Mouse (Mus musculus): Measurements from ENCODE around the gene Sytl3. TPM values are rescaled to one million over a fixed set of nuclear protein-coding genes. Genes with fewer than 3 reads are reported as not detected.

Gene Sytl3
- total and polyA plus RNA-seq, 3 experiments = 0.16 to 0.34 (median 0.23) TPM

DNA sequence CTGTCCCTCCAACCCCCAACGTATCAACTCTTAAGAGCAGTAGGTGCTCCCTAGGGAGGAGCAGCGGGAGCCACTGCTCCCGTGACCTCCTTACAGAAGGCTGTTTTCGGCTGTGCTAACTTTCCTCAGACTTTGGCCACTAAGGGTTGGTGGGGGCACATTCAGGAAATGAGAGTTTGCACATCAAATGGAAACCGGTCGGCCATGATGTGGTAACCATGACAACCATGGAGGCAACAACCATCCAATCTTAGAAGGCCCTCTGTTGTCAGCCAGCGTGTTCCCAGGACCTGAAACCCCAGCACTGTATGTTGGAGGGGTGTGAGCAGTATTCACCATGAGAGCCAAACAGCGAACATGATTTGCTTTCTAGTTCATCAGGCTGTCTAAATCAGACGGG lies 116.3 kb downstream of the Sytl3 start:
- H3K36me3 ChIP-seq (ENCODE audit: control insufficient read depth, insufficient read depth, low read length) = no peaks in the 10 kb centered on the region
- WGBS = 84% methylated on average over 9 of the region's 9 CpGs
- TF ChIP-seq POLR2A (IDR thresholded peaks at IDR 0.05; ENCODE audit: insufficient read depth, low read depth, low read length) (no peak), CTCF (IDR thresholded peaks at IDR 0.05) (no peak), EP300 (IDR thresholded peaks at IDR 0.05; ENCODE audit: insufficient read depth, low read depth, low read length) (no peak)
- no peaks in the 10 kb centered on the region for H3K27me3 ChIP-seq (ENCODE audit: control insufficient read depth, insufficient read depth, low read length)
- no peak for DNase-seq
- H3K4me1 ChIP-seq (ENCODE audit: control insufficient read depth, insufficient read depth, low read length) = peaks cover 6% of the 10 kb centered on the region
- no peak overlapping the region for H3K27ac ChIP-seq
- no peak overlapping the region for H3K4me3 ChIP-seq
- H3K79me2 ChIP-seq (replicated peaks; ENCODE audit: control insufficient read depth, insufficient read depth, low read length) = peaks cover 4% of the 10 kb centered on the region; the same call in 1 of the 2 replicates
- intact Hi-C loops (cut with DNase I) = loop anchor here (5.0 kb wide), 2 partner anchors 33 to 122 kb away; no protein-coding TSS in a partner anchor
- no peak overlapping the region for H3K9ac ChIP-seq (ENCODE audit: low read depth, low read length)

DNA sequence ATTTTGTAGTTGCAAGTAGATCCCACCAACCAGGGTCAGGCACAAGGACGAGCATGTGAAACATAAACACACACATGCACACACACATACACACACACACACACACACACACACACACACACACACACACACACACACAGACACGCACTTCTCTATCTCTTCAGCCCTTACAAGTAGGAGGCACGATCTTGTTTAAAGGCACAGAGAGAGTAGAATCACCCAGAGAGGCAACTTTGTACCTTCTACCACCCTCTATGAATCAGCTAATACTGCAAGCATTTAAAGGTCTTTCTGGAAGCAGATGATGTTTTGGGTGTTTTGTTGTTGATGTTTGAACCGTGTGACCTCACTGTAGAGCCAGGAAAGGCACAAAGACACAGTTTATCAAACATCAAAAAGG lies 116.8 kb downstream of the Sytl3 start:
- no peak overlapping the region for H3K9ac ChIP-seq (ENCODE audit: low read depth, low read length)
- no peak overlapping the region for H3K27ac ChIP-seq
- no peak overlapping the region for H3K4me3 ChIP-seq
- H3K79me2 ChIP-seq (replicated peaks; ENCODE audit: control insufficient read depth, insufficient read depth, low read length) = peaks cover 4% of the 10 kb centered on the region; the same call in 1 of the 2 replicates
- no peaks in the 10 kb centered on the region for H3K36me3 ChIP-seq (ENCODE audit: control insufficient read depth, insufficient read depth, low read length)
- H3K4me1 ChIP-seq (ENCODE audit: control insufficient read depth, insufficient read depth, low read length) = peaks cover 6% of the 10 kb centered on the region
- intact Hi-C loops (cut with DNase I) = loop anchor here (5.0 kb wide), 2 partner anchors 33 to 122 kb away; no protein-coding TSS in a partner anchor
- DNase-seq = no peak
- TF ChIP-seq EP300 (IDR thresholded peaks at IDR 0.05; ENCODE audit: insufficient read depth, low read depth, low read length) (no peak), POLR2A (IDR thresholded peaks at IDR 0.05; ENCODE audit: insufficient read depth, low read depth, low read length) (no peak), CTCF (IDR thresholded peaks at IDR 0.05) (no peak)
- no peaks in the 10 kb centered on the region for H3K27me3 ChIP-seq (ENCODE audit: control insufficient read depth, insufficient read depth, low read length)
- WGBS = 64% methylated on average over 4 of the region's 4 CpGs

GRCm38 (mm10) chr17:6776123-6776522 lies 117.2 kb downstream of the Sytl3 start:
- no peak for DNase-seq
- WGBS = 81% methylated on average over 6 of the region's 6 CpGs
- Histone ChIP-seq H3K4me1 (ENCODE audit: control insufficient read depth, insufficient read depth, low read length) (peaks cover 6% of the 10 kb centered on the region), H3K36me3 (ENCODE audit: control insufficient read depth, insufficient read depth, low read length) (no peaks in the 10 kb centered on the region), H3K4me3 (no peak overlapping the region), H3K79me2 (replicated peaks; ENCODE audit: control insufficient read depth, insufficient read depth, low read length) (peaks cover 4% of the 10 kb centered on the region; the same call in 1 of the 2 replicates), H3K27me3 (ENCODE audit: control insufficient read depth, insufficient read depth, low read length) (no peaks in the 10 kb centered on the region), H3K9ac (ENCODE audit: low read depth, low read length) (no peak overlapping the region), H3K27ac (no peak overlapping the region)
- TF ChIP-seq POLR2A (IDR thresholded peaks at IDR 0.05; ENCODE audit: insufficient read depth, low read depth, low read length) (no peak), CTCF (IDR thresholded peaks at IDR 0.05) (no peak), EP300 (IDR thresholded peaks at IDR 0.05; ENCODE audit: insufficient read depth, low read depth, low read length) (no peak)
- intact Hi-C loops (cut with DNase I) = loop anchor here (5.0 kb wide), 2 partner anchors 34 to 121 kb away; no protein-coding TSS in a partner anchor

DNA sequence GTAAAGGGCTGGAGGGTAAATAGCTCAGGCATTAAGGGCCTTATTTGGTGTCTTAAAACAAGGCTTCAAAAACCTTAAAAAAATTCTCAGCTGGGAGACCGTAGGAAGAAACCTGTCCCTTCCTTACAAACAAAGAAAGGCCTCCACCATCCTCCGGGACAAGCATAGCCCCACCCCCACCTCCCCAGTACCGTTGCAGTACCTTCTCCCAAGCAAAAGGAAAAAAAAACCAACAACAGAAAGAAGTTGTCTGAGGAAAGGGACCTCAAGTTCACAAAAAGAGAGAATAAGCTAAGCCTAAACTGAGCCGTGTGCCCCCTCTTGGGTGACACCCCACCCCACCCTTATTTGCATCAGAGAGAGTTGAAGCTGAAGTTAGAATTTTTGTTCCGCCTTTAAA lies 117.7 kb downstream of the Sytl3 start:
- TF ChIP-seq CTCF (IDR thresholded peaks at IDR 0.05) = no peak
- no peak for TF ChIP-seq POLR2A (IDR thresholded peaks at IDR 0.05; ENCODE audit: insufficient read depth, low read depth, low read length)
- TF ChIP-seq EP300 (IDR thresholded peaks at IDR 0.05; ENCODE audit: insufficient read depth, low read depth, low read length) = no peak
- H3K36me3 ChIP-seq (ENCODE audit: control insufficient read depth, insufficient read depth, low read length) = no peaks in the 10 kb centered on the region
- DNase-seq = no peak
- intact Hi-C loops (cut with DNase I) = loop anchor here (5.0 kb wide), 2 partner anchors 34 to 121 kb away; no protein-coding TSS in a partner anchor
- no peak overlapping the region for H3K4me3 ChIP-seq
- no peak overlapping the region for H3K27ac ChIP-seq
- WGBS = 60% methylated on average over 5 of the region's 5 CpGs
- H3K4me1 ChIP-seq (ENCODE audit: control insufficient read depth, insufficient read depth, low read length) = peaks cover 5% of the 10 kb centered on the region
- peaks cover 4% of the 10 kb centered on the region; the same call in 1 of the 2 replicates for H3K79me2 ChIP-seq (replicated peaks; ENCODE audit: control insufficient read depth, insufficient read depth, low read length)
- H3K27me3 ChIP-seq (ENCODE audit: control insufficient read depth, insufficient read depth, low read length) = no peaks in the 10 kb centered on the region
- H3K9ac ChIP-seq (ENCODE audit: low read depth, low read length) = no peak overlapping the region

GRCm38 (mm10) chr17:6777061-6777460 lies 118.2 kb downstream of the Sytl3 start:
- intact Hi-C loops (cut with DNase I) = loop anchor here (5.0 kb wide), 2 partner anchors 35 to 120 kb away; no protein-coding TSS in a partner anchor
- no peak overlapping the region for H3K27ac ChIP-seq
- TF ChIP-seq CTCF (IDR thresholded peaks at IDR 0.05) (no peak), EP300 (IDR thresholded peaks at IDR 0.05; ENCODE audit: insufficient read depth, low read depth, low read length) (no peak), POLR2A (IDR thresholded peaks at IDR 0.05; ENCODE audit: insufficient read depth, low read depth, low read length) (no peak)
- H3K4me3 ChIP-seq = no peak overlapping the region
- H3K4me1 ChIP-seq (ENCODE audit: control insufficient read depth, insufficient read depth, low read length) = peaks cover 5% of the 10 kb centered on the region
- 35% methylated on average over 6 of the region's 6 CpGs for WGBS
- no peak for DNase-seq
- H3K27me3 ChIP-seq (ENCODE audit: control insufficient read depth, insufficient read depth, low read length) = no peaks in the 10 kb centered on the region
- H3K79me2 ChIP-seq (replicated peaks; ENCODE audit: control insufficient read depth, insufficient read depth, low read length) = peaks cover 2% of the 10 kb centered on the region; the same call in 1 of the 2 replicates
- no peaks in the 10 kb centered on the region for H3K36me3 ChIP-seq (ENCODE audit: control insufficient read depth, insufficient read depth, low read length)
- no peak overlapping the region for H3K9ac ChIP-seq (ENCODE audit: low read depth, low read length)

GRCm38 (mm10) chr17:6777629-6778331 lies 118.9 kb downstream of the Sytl3 start:
- intact Hi-C loops (cut with DNase I) = loop anchor here (5.0 kb wide), 2 partner anchors 35 to 120 kb away; no protein-coding TSS in a partner anchor
- no peak for TF ChIP-seq EP300 (IDR thresholded peaks at IDR 0.05; ENCODE audit: insufficient read depth, low read depth, low read length)
- no peak for TF ChIP-seq CTCF (IDR thresholded peaks at IDR 0.05)
- TF ChIP-seq POLR2A (IDR thresholded peaks at IDR 0.05; ENCODE audit: insufficient read depth, low read depth, low read length) = no peak
- Histone ChIP-seq H3K27ac (peak overlapping the region; percentile 64), H3K4me3 (peak overlapping the region; percentile 45; the same call in 1 of the 2 replicates), H3K36me3 (ENCODE audit: control insufficient read depth, insufficient read depth, low read length) (no peaks in the 10 kb centered on the region), H3K27me3 (ENCODE audit: control insufficient read depth, insufficient read depth, low read length) (no peaks in the 10 kb centered on the region), H3K9ac (ENCODE audit: low read depth, low read length) (no peak overlapping the region), H3K4me1 (ENCODE audit: control insufficient read depth, insufficient read depth, low read length) (peaks cover 5% of the 10 kb centered on the region), H3K79me2 (replicated peaks; ENCODE audit: control insufficient read depth, insufficient read depth, low read length) (peaks cover 2% of the 10 kb centered on the region; the same call in 1 of the 2 replicates)
- no peak for DNase-seq
- 39% methylated on average over 12 of the region's 12 CpGs for WGBS
